Mouse (Mus musculus) cerebellum, adult (tissue): ENCODE results near the gene A630095E13Rik.
"Not testable (repeated sequence)": the region's sequence is repeated elsewhere in the genome, so short reads cannot be mapped to it uniquely, and the experiment has no call there.

Experiments used
- ATAC-seq: cut with Nextera tagmentation; 2 replicates; pipeline ENCODE4 v1.9.2; 2017; ENCODE audit warnings: mild to moderate bottlenecking, moderate library complexity, mixed read lengths; ENCODE audit not compliant: insufficient number of reproducible peaks, low FRiP score, low TSS enrichment

A630095E13Rik gene

GRCm38 (mm10) chr9:36643276-36643675, at the start of gene A630095E13Rik:
Gene A630095E13Rik (minus strand): TSS chr9:36643376.
- not testable (repeated sequence) for ATAC-seq

- ATAC-seq: no peak
These were observed 49.7 kb upstream of the A630095E13Rik start, which contains the start of gene Acrv1 for GRCm38 (mm10) chr9:36692920-36693319. Gene Acrv1 (plus strand): TSS chr9:36693220.

GRCm38 (mm10) chr9:36687329-36687728, 44.2 kb upstream of the A630095E13Rik start:
- no peak for ATAC-seq

- ATAC-seq: no peak
These were observed 38.2 kb upstream of the A630095E13Rik start for GRCm38 (mm10) chr9:36681424-36681823.
